Mouse (Mus musculus) ovary, postnatal 36 days (tissue): ENCODE data around the gene Comt.

ENCODE experiments used
- DNase-seq: peaks from one replicate; pipeline ENCODE4 v3.0.0; 2022; ENCODE audit warnings: low spot score, mixed read lengths

The Comt gene

DNA sequence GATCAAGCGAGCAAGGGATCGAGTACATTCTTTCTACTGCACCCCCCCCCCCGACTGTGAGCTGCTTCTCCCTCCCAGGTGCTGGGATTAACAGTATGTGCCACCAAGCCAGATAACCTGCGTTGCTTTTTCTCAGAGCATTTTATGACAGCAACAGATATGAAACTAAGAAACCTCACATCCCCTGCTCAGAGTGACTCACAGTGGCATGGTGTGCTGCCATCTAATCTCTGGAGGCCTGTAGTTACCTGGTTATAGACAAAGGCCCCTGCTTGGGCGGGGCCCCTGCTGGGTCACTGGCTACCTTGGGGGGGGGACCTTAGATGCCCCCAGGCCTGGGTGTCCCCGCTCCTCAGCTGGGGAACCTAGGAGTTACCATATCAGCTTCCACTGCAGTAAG lies 68.7 kb downstream of the Comt start:
- DNase-seq, result no peak

DNA sequence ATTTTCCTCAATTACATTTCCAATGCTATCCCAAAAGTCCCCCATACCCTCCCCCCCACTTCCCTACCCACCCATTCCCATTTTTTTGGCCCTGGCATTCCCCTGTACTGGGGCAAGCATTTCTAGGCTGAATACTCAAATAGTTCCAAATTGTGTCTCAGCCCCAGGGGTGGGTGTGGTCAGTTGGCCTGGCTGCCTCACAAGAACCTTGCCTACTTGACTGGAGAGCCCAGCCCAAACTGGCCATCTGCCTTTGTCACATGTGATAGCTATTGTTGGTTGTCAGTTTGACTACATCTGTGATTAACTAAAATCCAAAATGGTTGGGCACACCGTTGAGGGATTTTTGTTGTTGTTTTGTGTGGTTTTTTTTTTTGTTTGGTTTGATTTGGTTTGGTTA lies 69.7 kb downstream of the Comt start:
- no peak for DNase-seq
